Comparison of ENCODE assay signal across 17 mouse cellular contexts in the genomic region with DNA sequence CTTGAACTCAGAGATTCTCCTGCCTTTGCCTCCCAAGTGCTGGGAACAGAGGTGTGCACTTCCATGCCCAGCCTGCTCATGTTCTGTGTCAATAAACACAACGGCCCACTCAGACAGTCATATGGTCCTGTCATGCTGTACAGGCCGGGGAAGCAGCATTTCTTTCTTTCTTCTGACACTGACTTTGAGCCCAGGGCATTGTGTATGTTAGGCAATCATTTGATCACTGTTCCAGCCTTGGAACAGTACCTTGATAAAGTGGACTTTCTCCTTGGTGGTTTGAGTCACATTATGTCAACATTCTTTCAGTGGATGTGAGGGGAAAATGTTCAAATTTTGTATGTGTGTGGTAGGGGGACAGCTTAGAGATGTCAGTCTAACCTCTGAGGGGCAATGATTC.
"Had no signal": no experiment of that assay in that cellular context is flagged by ENCODE, and none has a peak within 500 bp of the region (broad histone marks: within the 10 kb centered on the region; RNA-seq: fewer than 3 reads in every experiment).

No protein-coding gene starts in this region.

- ATAC-seq: midbrain, embryonic 16.5 days had no signal

- H3K36me3 ChIP-seq: midbrain, embryonic 10.5 days; neural tube, embryonic 12.5 days had no signal

- H3K27me3 ChIP-seq: neural tube, embryonic 12.5 days had no signal

- H3K4me3 ChIP-seq: midbrain, embryonic 10.5 days; neural tube, embryonic 12.5 days had no signal

- H3K9ac ChIP-seq: liver, embryonic 14.5 days; lung, embryonic 14.5 days; neural tube, embryonic 12.5 days had no signal

- H3K4me1 ChIP-seq: midbrain, embryonic 10.5 days; neural tube, embryonic 12.5 days had no signal

- H3K9me3 ChIP-seq: midbrain, embryonic 10.5 days; neural tube, embryonic 12.5 days had no signal

- H3K4me2 ChIP-seq: lung, embryonic 14.5 days; neural tube, embryonic 12.5 days had no signal

- DNase-seq: lung, adult 18-20 months; lung, embryonic 14.5 days; lung, postnatal 10 days; lung, postnatal 4 days; midbrain, embryonic 14.5 days; retina, postnatal 1 day; right cerebral cortex, adult 18-20 months; right cerebral cortex, postnatal 25 days; right cerebral cortex, postnatal 4 days; spleen, adult 18-20 months; thymus, adult 18-20 months; thymus, postnatal 14 days; thymus, postnatal 36 days had no signal

- H3K27ac ChIP-seq: liver, embryonic 14.5 days; midbrain, embryonic 10.5 days; neural tube, embryonic 12.5 days had no signal
